Mouse (Mus musculus): ENCODE results near the gene Aasdh.

The Aasdh gene

DNA sequence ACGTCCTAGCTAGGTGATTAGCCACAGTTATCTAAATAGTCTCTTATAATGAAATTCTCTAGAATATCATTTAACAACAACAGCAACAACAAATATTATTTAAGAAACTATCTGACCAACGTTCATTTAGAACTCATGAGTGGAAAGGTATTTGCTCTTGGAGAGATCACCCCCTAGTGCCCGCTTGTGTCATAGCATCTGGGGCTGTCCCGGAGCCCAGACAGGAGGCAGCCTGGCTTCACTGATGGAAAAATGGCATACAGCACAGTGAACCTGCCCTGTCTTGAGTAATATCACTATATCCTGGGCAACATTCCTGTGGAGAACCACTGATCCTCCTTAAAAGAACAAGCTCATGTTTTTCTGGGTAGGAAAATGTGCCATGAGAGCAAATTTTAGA is 61.9 kb downstream of the Aasdh start:
- peak; percentile 80 for ATAC-seq (ENCODE audit: low TSS enrichment)

DNA sequence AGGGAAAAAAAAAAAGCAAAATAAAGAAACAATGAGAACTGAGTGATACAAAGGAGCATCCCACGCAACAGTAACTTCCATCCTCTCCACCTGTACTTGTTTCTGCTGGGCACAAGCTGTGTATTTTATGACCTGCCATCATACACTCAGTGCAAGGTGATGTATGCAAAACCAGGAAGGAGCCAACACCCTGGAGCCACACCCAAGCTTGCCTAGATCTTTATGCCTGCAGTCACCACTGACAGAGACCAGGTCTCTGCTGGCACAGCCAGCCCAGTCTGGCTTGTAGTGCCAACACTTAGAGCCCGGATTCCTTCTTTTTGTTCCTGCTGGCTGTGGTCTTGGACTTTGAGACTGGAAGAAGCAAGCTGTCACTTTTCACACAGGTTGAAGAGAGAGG is 63.5 kb downstream of the Aasdh start:
- ATAC-seq (ENCODE audit: low TSS enrichment) = no peak

DNA sequence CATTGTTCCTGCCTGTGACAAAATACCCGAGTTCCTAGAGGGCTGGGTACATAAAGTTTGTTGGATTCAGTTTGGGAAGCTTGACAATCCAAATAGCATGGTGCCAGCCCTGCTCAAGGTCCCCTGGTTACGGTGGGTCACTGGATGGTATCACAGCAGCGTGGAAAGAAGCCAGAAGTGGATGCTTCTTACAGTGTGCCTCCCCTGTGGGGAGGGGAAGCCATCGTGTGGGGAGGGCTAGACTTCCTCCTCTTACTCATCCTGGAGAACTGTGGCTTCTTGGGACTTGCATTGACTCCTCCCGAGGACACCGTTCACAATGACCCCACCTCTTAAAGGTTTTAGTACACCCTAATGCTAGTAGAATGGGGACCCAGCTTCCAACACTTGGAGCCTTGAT is 65.5 kb downstream of the Aasdh start:
- ATAC-seq (ENCODE audit: low TSS enrichment) = no peak

DNA sequence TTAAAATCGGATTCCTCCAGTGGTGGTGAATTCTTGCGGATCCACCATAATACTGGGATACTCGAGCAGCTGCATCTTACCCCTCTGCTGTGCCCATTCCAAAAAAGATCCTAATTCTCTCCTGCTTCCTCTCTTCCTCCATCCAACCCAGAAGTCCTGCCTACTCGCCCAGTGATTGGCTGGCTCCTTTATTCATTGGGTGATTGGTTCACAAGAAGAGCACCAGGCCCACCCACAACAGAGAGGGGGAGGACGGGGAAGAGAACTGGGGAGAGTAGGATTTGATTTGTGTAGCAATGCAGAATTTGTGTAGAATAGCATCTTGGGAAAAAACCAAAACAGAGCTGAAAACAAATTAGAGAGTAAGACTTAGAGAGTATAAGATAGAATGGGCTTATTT is 68.3 kb downstream of the Aasdh start:
- ATAC-seq (ENCODE audit: low TSS enrichment) = peak; percentile 92

DNA sequence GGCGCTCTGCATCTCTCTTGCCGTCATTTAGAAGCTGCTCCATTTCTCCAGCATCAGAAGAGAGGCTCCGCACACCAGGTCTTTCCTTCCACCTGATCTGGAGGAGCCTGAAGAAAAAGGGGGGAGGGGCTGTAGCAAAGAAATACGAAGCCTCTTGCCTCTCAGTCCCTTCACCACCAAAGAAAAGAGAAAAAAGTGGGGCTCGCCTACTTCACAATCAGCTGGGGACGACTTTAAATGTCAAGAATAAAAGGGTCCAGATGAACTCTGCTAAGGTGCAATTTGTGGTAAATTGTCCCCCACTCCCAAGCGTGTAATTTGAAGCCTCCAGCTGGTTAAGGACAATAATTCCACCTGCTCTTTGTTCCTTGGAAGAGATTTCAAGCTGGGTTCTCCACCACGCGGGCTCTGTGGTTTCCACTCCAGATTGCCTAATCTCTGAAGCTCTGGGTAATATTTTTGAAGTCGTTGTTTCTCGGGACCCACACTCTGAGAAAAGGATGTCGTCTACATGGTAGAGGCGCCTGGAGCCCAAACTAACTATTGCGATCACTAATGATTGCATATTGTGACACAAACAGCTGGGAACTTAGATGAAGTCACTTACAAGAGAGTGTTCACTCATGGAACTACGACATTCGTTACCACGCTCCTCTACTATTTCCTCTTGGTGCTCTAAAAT is 72.6 kb downstream of the Aasdh start:
- no peak for ATAC-seq (ENCODE audit: low TSS enrichment)

DNA sequence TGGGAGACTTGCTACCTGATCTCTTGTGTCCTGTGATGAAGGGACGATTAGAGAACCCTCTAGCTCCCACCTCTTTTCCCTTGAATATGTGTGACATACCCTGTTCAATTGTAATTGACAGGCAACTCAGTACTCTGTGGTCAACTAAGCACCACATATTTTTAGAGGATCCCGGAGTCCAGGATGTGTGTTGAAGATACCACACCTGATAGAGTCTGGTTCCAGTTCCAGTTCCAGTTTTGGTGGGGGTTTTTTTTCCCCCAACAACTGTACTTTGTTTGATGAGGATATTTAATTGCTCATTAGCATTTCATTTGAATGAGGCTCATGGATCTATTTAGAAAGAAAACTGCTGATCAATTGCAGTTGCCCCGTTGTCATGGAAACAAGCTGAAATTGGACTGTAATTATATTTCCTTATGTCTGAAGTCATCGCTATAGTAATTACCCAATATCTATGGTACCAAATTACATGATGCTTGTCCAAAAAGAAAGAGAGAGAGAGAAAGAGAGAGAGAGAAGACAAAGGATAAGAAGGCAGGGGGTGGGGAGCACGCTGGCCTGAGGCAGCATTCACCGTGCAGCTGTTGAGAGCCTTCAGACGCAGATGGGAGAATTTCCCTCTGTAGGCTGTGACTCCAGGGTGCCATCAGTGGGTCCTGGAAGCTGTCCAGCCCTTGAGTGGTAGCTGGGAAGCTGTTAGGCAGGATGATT is 76.6 kb downstream of the Aasdh start:
- ATAC-seq (ENCODE audit: low TSS enrichment) = peak; percentile 58

Measured in frontal cortex, adult (tissue).